Mouse (Mus musculus): ENCODE results near the gene Spef2. TPM values are rescaled to one million over a fixed set of nuclear protein-coding genes. Genes with fewer than 3 reads are reported as not detected.

Gene Spef2
- polyA plus RNA-seq, 1 experiment from 2014 or later, result not detected

GRCm38 (mm10) chr15:9548951-9549350 is 199.7 kb downstream of the Spef2 start:
- Histone ChIP-seq H3K27ac (ENCODE audit: low read depth, low read length) (no peak overlapping the region), H3K36me3 (ENCODE audit: control insufficient read depth, insufficient read depth, low read length) (no peaks in the 10 kb centered on the region), H3K27me3 (replicated peaks; ENCODE audit: control insufficient read depth, insufficient read depth, low read length) (no peaks in the 10 kb centered on the region), H3K9ac (ENCODE audit: low read depth, low read length) (no peak overlapping the region), H3K9me3 (ENCODE audit: control insufficient read depth, low read length) (no peaks in the 10 kb centered on the region), H3K4me3 (ENCODE audit: low read depth, low read length) (no peak overlapping the region), H3K4me1 (replicated peaks; ENCODE audit: control insufficient read depth, insufficient read depth, low read length) (no peaks in the 10 kb centered on the region), H3K4me2 (no peak overlapping the region)
- DNase-seq (ENCODE audit: low spot score), result no peak
- ATAC-seq (replicated peaks; ENCODE audit: low FRiP score), result no peak
- 91% methylated on average over 2 of the region's 2 CpGs for WGBS

- Histone ChIP-seq H3K27me3 (replicated peaks; ENCODE audit: control insufficient read depth, insufficient read depth, low read length) (no peaks in the 10 kb centered on the region), H3K4me2 (no peak overlapping the region), H3K4me3 (ENCODE audit: low read depth, low read length) (no peak overlapping the region), H3K4me1 (replicated peaks; ENCODE audit: control insufficient read depth, insufficient read depth, low read length) (no peaks in the 10 kb centered on the region), H3K9me3 (ENCODE audit: control insufficient read depth, low read length) (no peaks in the 10 kb centered on the region), H3K36me3 (ENCODE audit: control insufficient read depth, insufficient read depth, low read length) (no peaks in the 10 kb centered on the region), H3K27ac (ENCODE audit: low read depth, low read length) (no peak overlapping the region), H3K9ac (ENCODE audit: low read depth, low read length) (no peak overlapping the region)
- no peak for DNase-seq (ENCODE audit: low spot score)
- 64% methylated on average over 1 of the region's 1 CpGs for WGBS
- no peak for ATAC-seq (replicated peaks; ENCODE audit: low FRiP score)
Observed at GRCm38 (mm10) chr15:9535200-9535599, 213.5 kb downstream of the Spef2 start.

GRCm38 (mm10) chr15:9533356-9533902 is 215.2 kb downstream of the Spef2 start:
- no peaks in the 10 kb centered on the region for H3K4me1 ChIP-seq (replicated peaks; ENCODE audit: control insufficient read depth, insufficient read depth, low read length)
- H3K27ac ChIP-seq (ENCODE audit: low read depth, low read length), result no peak overlapping the region
- 38% methylated on average over 3 of the region's 3 CpGs for WGBS
- H3K27me3 ChIP-seq (replicated peaks; ENCODE audit: control insufficient read depth, insufficient read depth, low read length), result no peaks in the 10 kb centered on the region
- DNase-seq (ENCODE audit: low spot score) (no peak), ATAC-seq (replicated peaks; ENCODE audit: low FRiP score) (no peak)
- H3K4me2 ChIP-seq, result no peak overlapping the region
- H3K9me3 ChIP-seq (ENCODE audit: control insufficient read depth, low read length), result no peaks in the 10 kb centered on the region
- H3K4me3 ChIP-seq (ENCODE audit: low read depth, low read length), result no peak overlapping the region
- no peaks in the 10 kb centered on the region for H3K36me3 ChIP-seq (ENCODE audit: control insufficient read depth, insufficient read depth, low read length)
- H3K9ac ChIP-seq (ENCODE audit: low read depth, low read length), result no peak overlapping the region

DNA sequence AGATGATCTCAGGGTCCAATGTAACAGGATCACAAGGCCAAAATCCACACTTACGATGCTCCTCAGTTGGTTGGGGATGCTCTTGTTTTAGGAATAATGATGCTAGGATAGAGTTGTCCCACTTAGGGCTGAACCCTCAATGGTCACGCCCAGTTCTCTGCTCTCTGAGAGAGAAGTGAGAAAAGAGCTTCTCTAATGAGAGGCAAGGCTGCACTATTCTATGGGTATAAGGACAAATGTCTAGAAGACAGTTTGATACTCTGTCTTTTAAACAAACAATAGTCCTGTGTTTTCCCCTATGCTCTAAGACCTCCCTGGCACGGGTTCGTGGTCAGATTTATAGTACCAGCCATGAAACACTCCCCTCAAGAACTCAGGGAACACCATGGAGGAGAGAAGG is 218.6 kb downstream of the Spef2 start, which contains the start of gene Il7r:
TSS of gene Il7r (minus strand) at position 101 of the 400 bp plus-strand sequence.
- WGBS, result 77% methylated on average over 4 of the region's 4 CpGs
- H3K27me3 ChIP-seq (replicated peaks; ENCODE audit: control insufficient read depth, insufficient read depth, low read length), result no peaks in the 10 kb centered on the region
- DNase-seq (ENCODE audit: low spot score) (no peak), ATAC-seq (replicated peaks; ENCODE audit: low FRiP score) (no peak)
- no peaks in the 10 kb centered on the region for H3K36me3 ChIP-seq (ENCODE audit: control insufficient read depth, insufficient read depth, low read length)
- no peaks in the 10 kb centered on the region for H3K4me1 ChIP-seq (replicated peaks; ENCODE audit: control insufficient read depth, insufficient read depth, low read length)
- H3K4me2 ChIP-seq, result no peak within 1 kb of the TSS
- H3K27ac ChIP-seq (ENCODE audit: low read depth, low read length), result no peak within 1 kb of the TSS
- H3K4me3 ChIP-seq (ENCODE audit: low read depth, low read length), result no peak within 1 kb of the TSS
- no peak within 1 kb of the TSS for H3K9ac ChIP-seq (ENCODE audit: low read depth, low read length)
- no peaks in the 10 kb centered on the region for H3K9me3 ChIP-seq (ENCODE audit: control insufficient read depth, low read length)

GRCm38 (mm10) chr15:9529646-9530045 is 219.0 kb downstream of the Spef2 start:
- H3K27me3 ChIP-seq (replicated peaks; ENCODE audit: control insufficient read depth, insufficient read depth, low read length), result no peaks in the 10 kb centered on the region
- H3K27ac ChIP-seq (ENCODE audit: low read depth, low read length), result no peak overlapping the region
- no peak for DNase-seq (ENCODE audit: low spot score)
- H3K9me3 ChIP-seq (ENCODE audit: control insufficient read depth, low read length), result no peaks in the 10 kb centered on the region
- ATAC-seq (replicated peaks; ENCODE audit: low FRiP score), result no peak
- no peak overlapping the region for H3K9ac ChIP-seq (ENCODE audit: low read depth, low read length)
- no peaks in the 10 kb centered on the region for H3K36me3 ChIP-seq (ENCODE audit: control insufficient read depth, insufficient read depth, low read length)
- WGBS, result 51% methylated on average over 3 of the region's 3 CpGs
- H3K4me3 ChIP-seq (ENCODE audit: low read depth, low read length), result no peak overlapping the region
- H3K4me1 ChIP-seq (replicated peaks; ENCODE audit: control insufficient read depth, insufficient read depth, low read length), result no peaks in the 10 kb centered on the region
- no peak overlapping the region for H3K4me2 ChIP-seq

Other genes with a start within 250 kb of the Spef2 start
- 0.14 and 0.38 TPM in 2 replicates for gene Il7r, start 218.7 kb downstream of the Spef2 start, polyA plus RNA-seq (2014; fragmentation: Nextera tagmentation; extraction: Ambion mirVana)

All from liver, embryonic 11.5 days (tissue).